Mouse (Mus musculus): ENCODE results near the gene Atpaf1. TPM values are rescaled to one million over a fixed set of nuclear protein-coding genes. Genes with fewer than 3 reads are reported as not detected.

Atpaf1 gene
- polyA plus RNA-seq, 1 experiment = 60.6 TPM

DNA sequence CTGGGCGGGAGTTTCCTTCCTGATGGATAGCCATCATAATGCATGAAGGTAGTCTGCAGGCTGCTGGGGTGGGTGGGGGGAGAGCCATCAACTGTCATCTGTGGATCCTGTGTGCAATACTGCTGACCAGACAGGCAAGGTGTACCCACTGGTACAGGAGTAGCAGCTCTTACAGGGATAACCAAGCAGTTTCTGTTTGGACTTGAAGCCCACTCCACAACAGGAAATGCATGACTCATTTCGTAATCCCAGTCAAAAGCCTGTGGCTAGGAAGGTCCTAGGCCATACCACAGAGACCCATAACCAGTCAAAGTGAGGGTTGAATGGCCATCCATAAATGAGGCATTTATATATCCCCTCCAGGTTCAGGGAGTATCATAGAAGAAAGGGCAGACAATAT, 7.0 kb upstream of the Atpaf1 start:
- Histone ChIP-seq H3K27me3 (ENCODE audit: control insufficient read depth, insufficient read depth, low read length) (no peaks in the 10 kb centered on the region), H3K36me3 (ENCODE audit: control insufficient read depth, insufficient read depth, low read length) (peaks cover 35% of the 10 kb centered on the region), H3K4me3 (ENCODE audit: low read depth, low read length) (no peak overlapping the region), H3K4me1 (ENCODE audit: control insufficient read depth, insufficient read depth, insufficient read length, low read length) (peaks cover 9% of the 10 kb centered on the region; the same call in 1 of the 2 replicates), H3K27ac (ENCODE audit: insufficient read depth, low read depth, low read length) (no peak overlapping the region)
- 95% methylated on average over 2 of the region's 2 CpGs for WGBS
- TF ChIP-seq CTCF (IDR thresholded peaks at IDR 0.05; ENCODE audit: extremely low read depth, insufficient read length, insufficient replicate concordance, low read depth, low read length) = no peak
- no peak for TF ChIP-seq POLR2A (IDR thresholded peaks at IDR 0.05; ENCODE audit: low read depth, low read length)

DNA sequence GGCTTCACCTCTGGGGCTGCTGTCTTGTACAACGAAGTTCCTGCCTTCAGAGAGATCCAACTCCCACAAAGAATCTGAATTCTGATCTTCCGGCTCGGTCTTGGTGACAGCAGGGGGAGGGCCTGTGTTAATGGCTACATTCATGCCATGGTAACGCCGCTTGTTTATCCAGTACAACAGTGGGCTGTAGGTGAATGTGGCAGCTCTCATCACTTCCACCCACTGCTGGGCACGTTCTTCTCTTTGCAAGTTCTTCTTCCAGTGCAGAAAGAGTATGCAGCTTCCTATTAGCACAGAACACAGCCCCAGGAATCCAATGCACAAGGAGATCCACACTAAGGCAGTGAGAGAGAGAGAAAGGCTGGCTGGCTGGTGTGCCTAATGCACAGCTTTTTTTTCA, 4.3 kb upstream of the Atpaf1 start:
- no peak overlapping the region for H3K27ac ChIP-seq (ENCODE audit: insufficient read depth, low read depth, low read length)
- peaks cover 15% of the 10 kb centered on the region for H3K36me3 ChIP-seq (ENCODE audit: control insufficient read depth, insufficient read depth, low read length)
- TF ChIP-seq POLR2A (IDR thresholded peaks at IDR 0.05; ENCODE audit: low read depth, low read length) = no peak
- no peak for TF ChIP-seq CTCF (IDR thresholded peaks at IDR 0.05; ENCODE audit: extremely low read depth, insufficient read length, insufficient replicate concordance, low read depth, low read length)
- H3K4me1 ChIP-seq (ENCODE audit: control insufficient read depth, insufficient read depth, insufficient read length, low read length) = peaks cover 9% of the 10 kb centered on the region
- WGBS = 14% methylated on average over 6 of the region's 6 CpGs
- no peaks in the 10 kb centered on the region for H3K27me3 ChIP-seq (ENCODE audit: control insufficient read depth, insufficient read depth, low read length)
- H3K4me3 ChIP-seq (ENCODE audit: low read depth, low read length) = no peak overlapping the region

DNA sequence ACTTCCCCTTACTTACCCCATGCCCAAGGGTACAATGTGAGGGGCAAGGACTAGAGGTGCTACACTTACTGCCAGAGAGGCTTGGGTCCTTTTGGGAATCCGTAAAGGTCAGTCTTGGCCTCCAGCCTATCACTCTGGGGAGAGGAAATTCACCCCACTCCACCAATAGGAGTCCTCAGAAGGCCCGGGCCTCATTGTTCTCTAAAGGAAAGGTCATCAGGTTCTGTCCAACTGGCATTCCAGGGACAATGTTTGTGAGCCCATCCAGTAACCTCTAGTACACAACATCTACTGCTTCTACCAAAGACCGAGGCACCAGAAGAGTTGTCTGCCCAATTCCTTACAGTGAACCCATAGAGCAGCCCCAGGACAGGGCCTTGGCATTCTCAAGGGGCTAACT, 3.7 kb upstream of the Atpaf1 start, which contains the start of gene Tex38:
TSS of gene Tex38 (minus strand) at position 101 of the 400 bp plus-strand sequence.
- Histone ChIP-seq H3K27me3 (ENCODE audit: control insufficient read depth, insufficient read depth, low read length) (no peaks in the 10 kb centered on the region), H3K4me3 (ENCODE audit: low read depth, low read length) (no peak within 1 kb of the TSS), H3K36me3 (ENCODE audit: control insufficient read depth, insufficient read depth, low read length) (peaks cover 13% of the 10 kb centered on the region), H3K4me1 (ENCODE audit: control insufficient read depth, insufficient read depth, insufficient read length, low read length) (peaks cover 12% of the 10 kb centered on the region), H3K27ac (ENCODE audit: insufficient read depth, low read depth, low read length) (no peak within 1 kb of the TSS)
- TF ChIP-seq POLR2A (IDR thresholded peaks at IDR 0.05; ENCODE audit: low read depth, low read length) (no peak), CTCF (IDR thresholded peaks at IDR 0.05; ENCODE audit: extremely low read depth, insufficient read length, insufficient replicate concordance, low read depth, low read length) (no peak)
- WGBS = 86% methylated on average over 3 of the region's 3 CpGs

DNA sequence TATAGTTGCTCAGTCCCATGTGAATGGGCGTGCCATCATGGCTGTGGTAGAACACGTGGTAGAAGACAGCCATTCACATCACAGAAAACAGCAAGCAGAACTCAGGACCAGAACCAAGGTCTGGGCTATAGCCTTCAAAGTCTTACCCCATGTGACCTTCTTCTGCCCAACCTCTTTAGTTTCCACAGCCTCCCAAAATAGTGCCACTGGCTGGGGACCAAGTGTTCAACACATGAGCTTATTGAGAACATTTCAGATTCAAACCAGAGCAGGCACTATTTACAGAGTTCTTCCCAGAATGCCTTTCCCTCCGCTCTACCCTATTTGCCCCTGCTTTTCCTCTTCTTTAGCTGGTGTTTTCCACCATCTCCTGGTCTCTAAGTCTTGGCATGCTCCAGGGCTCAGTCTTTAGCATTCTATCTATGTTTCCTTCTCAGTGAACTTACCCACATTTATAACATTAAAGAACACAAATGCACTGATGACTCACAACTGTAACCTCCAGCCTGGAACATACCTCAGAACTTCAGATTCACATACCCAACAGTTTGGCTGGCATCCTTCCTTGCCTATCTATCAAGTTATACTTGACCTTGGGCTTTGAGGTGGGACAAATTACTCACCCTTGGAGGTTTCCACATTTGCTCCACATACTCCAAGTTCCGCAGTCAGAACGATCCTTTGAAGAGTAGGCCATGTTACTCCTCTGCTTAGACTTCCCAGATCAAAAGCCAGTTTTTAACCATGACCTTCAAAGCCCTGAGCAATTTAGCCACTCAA, 2.4 kb upstream of the Atpaf1 start:
- peaks cover 13% of the 10 kb centered on the region for H3K4me1 ChIP-seq (ENCODE audit: control insufficient read depth, insufficient read depth, insufficient read length, low read length)
- H3K4me3 ChIP-seq (ENCODE audit: low read depth, low read length) = no peak overlapping the region
- no peaks in the 10 kb centered on the region for H3K27me3 ChIP-seq (ENCODE audit: control insufficient read depth, insufficient read depth, low read length)
- no peak for TF ChIP-seq POLR2A (IDR thresholded peaks at IDR 0.05; ENCODE audit: low read depth, low read length)
- H3K36me3 ChIP-seq (ENCODE audit: control insufficient read depth, insufficient read depth, low read length) = peaks cover 4% of the 10 kb centered on the region; the same call in 1 of the 2 replicates
- no peak overlapping the region for H3K27ac ChIP-seq (ENCODE audit: insufficient read depth, low read depth, low read length)
- WGBS = 88% methylated on average over 5 of the region's 5 CpGs

DNA sequence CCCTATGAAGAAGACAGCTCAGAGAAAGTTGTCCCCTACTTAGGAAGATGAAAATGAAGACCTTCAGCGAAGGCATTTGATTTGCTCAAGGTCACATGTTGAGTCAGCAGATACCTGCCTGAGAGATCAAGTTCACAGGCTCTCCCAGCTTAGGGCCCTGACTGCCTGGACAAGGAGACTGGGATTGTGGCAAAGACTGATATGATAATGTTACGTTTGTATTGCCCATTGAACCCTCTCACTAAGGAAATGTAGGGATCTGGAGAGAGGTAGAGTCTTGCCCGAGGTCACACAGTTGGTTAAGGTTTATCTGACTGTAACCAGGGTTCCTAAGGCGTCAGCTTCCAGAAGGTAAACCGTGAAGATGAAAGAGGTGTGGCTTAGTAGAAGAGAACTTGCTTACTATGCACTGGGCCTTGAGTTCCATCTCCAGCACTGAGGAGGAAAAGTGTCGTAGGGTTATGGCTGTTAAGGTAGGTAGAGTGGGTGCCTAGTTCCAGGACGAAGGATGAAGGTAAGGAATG, 961 bp downstream of the Atpaf1 start:
- peak overlapping the region; percentile 77 for H3K27ac ChIP-seq (ENCODE audit: insufficient read depth, low read depth, low read length)
- 22% methylated on average over 7 of the region's 7 CpGs for WGBS
- peak overlapping the region; percentile 93 for H3K4me3 ChIP-seq (ENCODE audit: low read depth, low read length)
- H3K4me1 ChIP-seq (ENCODE audit: control insufficient read depth, insufficient read depth, insufficient read length, low read length) = peaks cover 4% of the 10 kb centered on the region; the same call in 1 of the 2 replicates
- TF ChIP-seq POLR2A (IDR thresholded peaks at IDR 0.05; ENCODE audit: low read depth, low read length) = no peak
- TF ChIP-seq CTCF (IDR thresholded peaks at IDR 0.05; ENCODE audit: extremely low read depth, insufficient read length, insufficient replicate concordance, low read depth, low read length) = no peak
- no peaks in the 10 kb centered on the region for H3K27me3 ChIP-seq (ENCODE audit: control insufficient read depth, insufficient read depth, low read length)
- peaks cover 11% of the 10 kb centered on the region for H3K36me3 ChIP-seq (ENCODE audit: control insufficient read depth, insufficient read depth, low read length)

DNA sequence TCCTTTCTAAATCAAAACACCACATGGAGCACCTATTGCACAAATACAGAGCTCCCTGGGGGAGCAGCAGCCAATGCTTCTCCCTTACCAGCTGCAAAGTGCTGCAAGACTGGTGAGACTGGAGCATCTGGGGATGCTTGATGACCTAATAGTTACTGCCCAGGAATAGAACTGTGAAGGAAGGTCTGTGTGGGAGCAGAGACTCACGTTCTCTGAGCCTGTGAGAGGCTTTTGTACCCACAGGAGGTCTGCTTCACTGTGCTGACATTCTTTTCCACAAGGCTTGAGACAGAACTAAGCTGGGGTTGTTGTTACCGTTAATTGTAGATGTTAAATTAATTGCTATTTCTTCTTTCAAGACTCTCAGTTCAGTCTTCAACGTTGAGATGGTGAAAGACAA, 6.3 kb downstream of the Atpaf1 start:
- H3K27me3 ChIP-seq (ENCODE audit: control insufficient read depth, insufficient read depth, low read length) = no peaks in the 10 kb centered on the region
- peaks cover 28% of the 10 kb centered on the region for H3K36me3 ChIP-seq (ENCODE audit: control insufficient read depth, insufficient read depth, low read length)
- no peak overlapping the region for H3K27ac ChIP-seq (ENCODE audit: insufficient read depth, low read depth, low read length)
- H3K4me3 ChIP-seq (ENCODE audit: low read depth, low read length) = no peak overlapping the region
- 86% methylated on average over 3 of the region's 3 CpGs for WGBS
- 0 out of 2 replicates have a peak, but pooled peaks cover 2% of the 10 kb centered on the region for H3K4me1 ChIP-seq (ENCODE audit: control insufficient read depth, insufficient read depth, insufficient read length, low read length)
- TF ChIP-seq CTCF (IDR thresholded peaks at IDR 0.05; ENCODE audit: extremely low read depth, insufficient read length, insufficient replicate concordance, low read depth, low read length) = no peak
- no peak for TF ChIP-seq POLR2A (IDR thresholded peaks at IDR 0.05; ENCODE audit: low read depth, low read length)

DNA sequence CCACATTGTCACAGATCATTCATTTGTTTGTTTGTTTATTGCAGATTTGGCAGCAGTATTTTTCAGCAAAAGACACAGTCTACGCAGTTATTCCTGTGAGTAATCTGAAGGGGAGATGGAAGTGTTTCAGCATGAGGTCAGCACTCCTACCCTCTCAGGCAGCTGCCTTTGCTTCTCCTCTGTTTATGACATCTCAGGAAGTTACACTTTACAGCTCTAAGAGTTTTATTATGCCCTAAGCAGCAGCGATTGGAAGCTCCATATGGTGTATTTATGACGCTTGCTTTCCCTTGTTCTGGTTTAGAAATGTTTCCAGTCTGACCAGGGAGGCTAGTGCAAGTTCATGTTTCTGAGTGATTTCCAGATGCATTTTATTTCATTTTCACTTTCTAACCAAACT, 10.7 kb downstream of the Atpaf1 start:
- TF ChIP-seq CTCF (IDR thresholded peaks at IDR 0.05; ENCODE audit: extremely low read depth, insufficient read length, insufficient replicate concordance, low read depth, low read length) (no peak), POLR2A (IDR thresholded peaks at IDR 0.05; ENCODE audit: low read depth, low read length) (no peak)
- no peaks in the 10 kb centered on the region for H3K27me3 ChIP-seq (ENCODE audit: control insufficient read depth, insufficient read depth, low read length)
- no peak overlapping the region for H3K27ac ChIP-seq (ENCODE audit: insufficient read depth, low read depth, low read length)
- H3K4me3 ChIP-seq (ENCODE audit: low read depth, low read length) = no peak overlapping the region
- H3K4me1 ChIP-seq (ENCODE audit: control insufficient read depth, insufficient read depth, insufficient read length, low read length) = no peaks in the 10 kb centered on the region
- WGBS = 34% methylated on average over 3 of the region's 3 CpGs
- peaks cover 42% of the 10 kb centered on the region for H3K36me3 ChIP-seq (ENCODE audit: control insufficient read depth, insufficient read depth, low read length)

Measured in small intestine, adult 2 months (tissue).